Mouse (Mus musculus) retina, adult 2 months (tissue): ENCODE results near the gene Erc1.
"Not testable (repeated sequence)": the region's sequence is repeated elsewhere in the genome, so short reads cannot be mapped to it uniquely, and the experiment has no call there.

ENCODE experiments used
- DNase-seq: peaks from one replicate; pipeline ENCODE4 v3.0.0-alpha.2; 2012; ENCODE audit warnings: low read depth, low spot score

The Erc1 gene

GRCm38 (mm10) chr6:119712486-119712885 lies 135.5 kb downstream of the Erc1 start:
- DNase-seq, result no peak

GRCm38 (mm10) chr6:119711649-119712305 lies 136.2 kb downstream of the Erc1 start:
- DNase-seq, result no peak

- peak; percentile 2 for DNase-seq
Measured at GRCm38 (mm10) chr6:119709552-119709951, 138.4 kb downstream of the Erc1 start.

GRCm38 (mm10) chr6:119707911-119708310 lies 140.1 kb downstream of the Erc1 start:
- no peak for DNase-seq

DNA sequence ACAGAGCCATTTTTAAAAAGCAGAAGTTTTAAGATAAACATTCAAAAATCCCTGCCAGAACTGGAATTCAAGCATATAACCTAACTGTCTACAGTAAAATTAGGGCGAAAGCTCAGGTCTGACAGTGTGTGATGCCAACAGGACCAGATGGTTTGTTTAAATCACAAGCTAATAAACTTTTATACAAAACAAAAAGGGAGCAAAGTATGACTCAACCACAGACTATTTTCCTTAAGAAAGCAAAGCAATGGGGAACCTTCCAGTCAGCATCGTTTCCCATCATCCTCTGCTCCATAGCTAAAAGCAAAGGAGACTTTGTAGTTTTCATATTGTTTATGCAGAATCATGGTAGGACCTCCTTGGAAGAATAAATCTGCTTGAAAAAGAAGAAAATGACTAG lies 143.1 kb downstream of the Erc1 start:
- DNase-seq, result no peak

GRCm38 (mm10) chr6:119692754-119693153 lies 155.2 kb downstream of the Erc1 start:
- DNase-seq, result no peak

GRCm38 (mm10) chr6:119686470-119686869 lies 161.5 kb downstream of the Erc1 start:
- no peak for DNase-seq

DNA sequence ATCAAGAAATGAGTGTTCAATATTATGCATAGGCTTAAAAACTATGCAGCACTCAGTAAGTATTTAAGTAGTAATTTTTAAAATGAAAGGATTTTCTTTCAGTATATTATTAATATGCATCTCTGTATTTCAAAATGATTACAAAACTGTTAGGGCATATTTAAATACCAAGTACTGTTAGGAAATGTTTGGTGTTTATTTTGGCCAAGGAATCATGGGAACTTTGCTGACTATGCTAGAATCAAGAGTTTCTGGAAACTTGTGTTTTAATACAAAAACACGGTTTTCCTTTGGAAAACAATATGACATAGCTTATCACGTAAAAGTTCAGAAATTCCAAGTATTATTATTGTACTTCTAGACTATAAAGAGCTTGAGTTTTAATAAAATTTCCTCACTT lies 167.2 kb downstream of the Erc1 start:
- DNase-seq, result no peak

DNA sequence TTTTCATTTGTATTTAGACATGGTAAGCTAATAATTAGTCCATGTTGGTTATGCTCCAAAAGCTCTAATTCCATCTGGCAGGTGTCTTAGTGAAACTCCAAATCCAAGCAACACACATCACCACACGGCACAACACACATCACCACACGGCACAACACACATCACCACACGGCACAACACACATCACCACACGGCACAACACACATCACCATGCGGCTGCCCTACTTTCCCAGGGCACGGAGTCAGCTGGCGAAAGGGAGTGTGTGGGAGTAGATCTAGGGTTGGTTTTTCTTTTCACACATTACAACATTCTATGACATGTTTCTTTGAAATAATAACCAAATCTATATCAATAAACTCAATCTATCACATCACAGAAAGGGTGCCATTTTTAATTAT lies 173.2 kb downstream of the Erc1 start:
- no peak for DNase-seq

- DNase-seq, result no peak
Measured at GRCm38 (mm10) chr6:119674201-119674810, 173.7 kb downstream of the Erc1 start.

- no peak for DNase-seq
Measured at GRCm38 (mm10) chr6:119669746-119670145, 178.2 kb downstream of the Erc1 start.

- DNase-seq, result no peak
Measured at GRCm38 (mm10) chr6:119662936-119663335, 185.0 kb downstream of the Erc1 start.

DNA sequence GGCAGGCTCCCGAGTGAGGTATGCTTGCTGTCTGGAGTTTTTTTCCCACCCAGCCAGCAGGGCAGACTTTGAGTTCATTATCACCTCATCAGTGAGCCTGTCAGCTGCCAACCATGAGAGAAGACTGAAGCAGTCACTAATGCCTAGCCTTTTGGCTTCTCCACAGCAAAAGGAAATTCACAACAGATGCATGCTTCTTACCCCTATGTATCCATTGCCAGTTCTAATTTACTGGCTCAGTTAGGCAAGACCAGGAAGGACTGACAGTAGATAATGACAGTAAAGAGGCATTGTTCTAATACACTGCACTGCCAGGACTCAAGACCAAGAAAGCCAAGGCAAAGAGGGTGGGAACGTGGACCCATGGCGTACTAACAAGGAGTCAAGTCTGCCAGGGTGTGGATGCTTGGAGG lies 186.9 kb downstream of the Erc1 start:
- DNase-seq, result no peak

- no peak for DNase-seq
Measured at GRCm38 (mm10) chr6:119658441-119658840, 189.5 kb downstream of the Erc1 start.

GRCm38 (mm10) chr6:119657418-119658178 lies 190.4 kb downstream of the Erc1 start:
- no peak for DNase-seq

DNA sequence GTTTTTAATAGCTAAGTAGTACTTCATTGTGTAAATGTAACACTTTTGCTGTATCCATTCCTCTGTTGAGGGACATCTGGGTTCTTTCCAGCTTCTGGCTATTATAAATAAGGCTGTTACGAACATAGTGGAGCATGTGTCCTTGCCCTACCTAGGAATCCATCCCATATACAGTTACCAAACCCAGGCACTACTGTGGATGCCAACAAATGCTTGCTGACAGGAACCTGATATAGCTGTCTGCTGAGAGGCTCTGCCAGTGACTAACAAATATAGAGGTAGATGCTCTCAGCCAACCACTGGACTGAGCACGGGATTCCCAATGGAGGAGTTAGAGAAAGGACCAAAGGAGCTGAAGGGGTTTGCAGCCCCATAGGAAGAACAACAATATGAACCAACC lies 193.2 kb downstream of the Erc1 start:
- not testable (repeated sequence) for DNase-seq

GRCm38 (mm10) chr6:119643880-119644460 lies 204.0 kb downstream of the Erc1 start:
- DNase-seq, result no peak

- no peak for DNase-seq
Measured at GRCm38 (mm10) chr6:119643178-119643728, 204.7 kb downstream of the Erc1 start.

DNA sequence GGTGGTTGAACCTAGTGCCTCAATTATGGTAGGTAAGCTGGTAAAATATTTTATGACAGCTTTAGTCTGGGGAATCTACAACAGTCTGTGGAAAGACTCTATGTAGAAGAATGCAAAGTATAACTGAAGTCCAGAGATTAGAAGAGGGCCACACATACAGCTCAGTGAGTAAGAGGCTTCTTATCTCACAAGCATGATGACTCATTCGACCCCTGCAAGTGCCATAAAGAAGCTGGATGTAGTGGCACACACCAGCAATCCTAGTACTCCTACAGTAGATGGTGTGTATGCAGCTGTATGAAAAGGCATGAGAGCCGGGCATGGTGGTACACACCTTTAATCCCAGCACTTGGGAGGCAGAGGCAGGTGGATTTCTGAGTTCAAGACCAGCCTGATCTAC lies 205.2 kb downstream of the Erc1 start:
- DNase-seq, result no peak

DNA sequence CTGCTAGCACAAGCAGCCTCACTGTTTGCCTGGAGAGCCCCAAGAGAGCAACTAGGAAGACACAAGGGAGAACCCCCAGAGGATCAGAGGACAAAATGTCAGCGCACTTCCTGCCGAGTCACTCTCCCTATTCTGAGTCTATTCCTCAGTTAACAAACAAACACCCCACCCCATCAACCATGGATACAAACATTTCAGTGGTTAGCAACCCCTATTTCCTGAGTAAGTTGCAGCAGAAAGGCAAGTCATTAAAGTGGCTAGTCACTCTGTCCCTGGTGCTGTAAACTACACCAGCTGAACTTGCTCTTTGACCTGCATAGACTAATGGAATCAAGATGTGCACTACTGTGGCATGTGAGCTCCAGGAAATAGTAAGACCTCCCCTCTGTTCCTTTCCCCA lies 212.3 kb downstream of the Erc1 start:
- no peak for DNase-seq

- no peak for DNase-seq
Measured at GRCm38 (mm10) chr6:119630622-119631021, 217.3 kb downstream of the Erc1 start.

DNA sequence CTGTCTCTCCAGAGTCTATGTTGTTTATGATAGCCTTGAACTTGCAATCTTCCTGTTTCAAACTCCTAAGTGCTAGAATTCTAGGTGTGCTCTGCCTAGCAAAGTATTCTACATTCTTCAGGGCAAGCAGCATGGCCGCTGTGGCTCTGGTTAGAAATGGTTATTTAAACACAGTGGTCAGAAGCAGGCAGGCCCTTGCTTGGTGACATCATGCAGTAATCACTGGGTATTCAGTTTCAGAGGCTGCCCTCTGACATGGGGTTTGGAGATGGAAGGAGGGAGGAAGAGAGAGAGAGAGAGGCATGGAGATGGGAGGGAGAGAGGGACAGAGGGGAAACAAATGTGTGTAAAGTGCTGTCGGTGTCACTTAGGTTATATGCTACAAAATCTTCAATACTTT lies 246.6 kb downstream of the Erc1 start:
- no peak for DNase-seq
